Comparison of ENCODE assay signal across 9 mouse cellular contexts in the genomic region with DNA sequence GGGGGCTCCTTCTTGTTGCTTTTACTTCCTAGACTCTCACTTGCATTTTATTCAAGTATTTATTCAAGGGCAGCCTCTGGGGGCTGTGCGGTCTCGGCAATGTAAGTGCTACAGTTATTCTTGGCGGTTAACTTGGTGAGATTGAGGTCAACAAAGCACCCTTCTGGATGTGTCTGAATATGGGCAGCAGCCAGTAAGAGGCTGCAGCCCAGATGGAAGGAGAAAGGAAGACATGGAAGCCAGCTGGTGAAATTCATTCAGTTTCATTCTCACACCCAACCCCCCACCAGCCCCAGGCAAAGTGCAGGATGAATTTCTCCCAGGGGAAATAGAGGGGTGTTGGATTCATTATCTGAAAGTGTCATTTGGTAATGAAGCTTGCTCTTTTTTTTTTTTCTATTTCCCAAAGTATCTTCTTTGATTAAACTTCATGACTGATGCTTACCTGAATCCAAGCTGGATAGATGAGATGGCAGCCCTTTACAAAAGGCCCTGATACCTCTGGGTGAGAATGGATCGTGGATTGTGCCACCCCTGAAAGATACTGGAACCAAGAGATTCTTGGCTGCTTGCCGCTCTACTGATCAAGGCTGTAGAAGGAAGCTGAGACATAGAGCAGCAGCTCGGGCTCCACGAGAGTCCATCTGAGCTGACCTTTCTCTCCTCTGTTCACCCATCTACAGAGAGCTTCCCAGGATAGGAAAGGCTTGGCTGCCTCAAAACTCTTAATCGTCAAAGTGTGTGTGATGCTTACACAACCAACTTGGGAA. TPM values are rescaled to one million over a fixed set of nuclear protein-coding genes. Genes with fewer than 3 reads are reported as not detected.
DNase-seq lines count a peak whose midpoint lies in the region; ATAC-seq lines count a peak whose summit lies in the region.
"Had no signal": no experiment of that assay in that cellular context is flagged by ENCODE, and none has a peak within 500 bp of the region (broad histone marks: within the 10 kb centered on the region; RNA-seq: fewer than 3 reads in every experiment).

No protein-coding gene starts in this region.

- H3K27me3 ChIP-seq in midbrain, embryonic 15.5 days (replicated peaks): no peaks in the 10 kb centered on the region

- H3K4me3 ChIP-seq in midbrain, embryonic 15.5 days: no peak overlapping the region

- ATAC-seq in midbrain, embryonic 15.5 days (replicated peaks): no peak

- no peak overlapping the region for H3K9ac ChIP-seq in midbrain, embryonic 15.5 days
- H3K9ac ChIP-seq: liver, embryonic 14.5 days had no signal

- no peaks in the 10 kb centered on the region for H3K36me3 ChIP-seq in midbrain, embryonic 15.5 days (replicated peaks)

- H3K9me3 ChIP-seq in midbrain, embryonic 15.5 days: no peaks in the 10 kb centered on the region

- DNase-seq in cerebellum, adult 9-11 months: peak; percentile 9
- no peak for DNase-seq in cerebellum, adult 11 months
- peak; percentile 27 to 61 for DNase-seq in layer of hippocampus, adult 18-20 months (ENCODE audit: low spot score in 2 of 2)
- DNase-seq in layer of hippocampus, adult 9-10 months (ENCODE audit: low spot score): no peak
- peak; percentile 8 for DNase-seq in heart, postnatal 25 days (ENCODE audit: low spot score)
- DNase-seq in lung, postnatal 14 days: peak; percentile 8
- DNase-seq in spleen, adult 18-20 months: no peak

- peaks cover 3% of the 10 kb centered on the region; the same call in 1 of the 2 replicates for H3K4me1 ChIP-seq in midbrain, embryonic 15.5 days

- H3K27ac ChIP-seq in midbrain, embryonic 15.5 days: no peak overlapping the region
- H3K27ac ChIP-seq: liver, embryonic 14.5 days had no signal

- intact Hi-C loops in heart, postnatal 25 days (cut with DNase I): no loop called here

- 66% methylated on average over 8 of the region's 8 CpGs for WGBS in midbrain, embryonic 15.5 days

- no peak overlapping the region for H3K4me2 ChIP-seq in midbrain, embryonic 15.5 days

RNA-seq across cellular contexts. Expression of a gene that starts 10.5 kb away (rescaled TPM):
- total RNA-seq in layer of hippocampus, adult 18-20 months (2021): 1 to 10 TPM; 1.6 to 1.7 TPM
- total RNA-seq in heart, postnatal 25 days (2021): not detected
- 2.5 TPM in 2 replicates for polyA plus RNA-seq in midbrain, embryonic 15.5 days (2015; fragmentation: Nextera tagmentation; extraction: Ambion mirVana)

Comparison
In these comparisons a context has a peak if more than half of its experiments do, and no peak if none do; other contexts are left out.
1. DNase-seq: peak in cerebellum, adult 9-11 months (single experiment), layer of hippocampus, adult 18-20 months (2 of 2), heart, postnatal 25 days (single experiment) and lung, postnatal 14 days (single experiment); none in cerebellum, adult 11 months (single experiment), layer of hippocampus, adult 9-10 months (single experiment) and spleen, adult 18-20 months (0 of 2).